Mouse (Mus musculus) olfactory bulb, adult 2 months (tissue): ENCODE results near the gene Nek7.

ENCODE experiments used
- CTCF ChIP-seq: fragments of 200-500 bp; IDR thresholded peaks from 2 replicates; pipeline ENCODE4 v1.5.1; 2012; ENCODE audit warnings: low read depth, mild to moderate bottlenecking, low read length, moderate library complexity; ENCODE audit not compliant: insufficient read depth
- POLR2A ChIP-seq: fragments of 200-500 bp; IDR thresholded peaks from 2 replicates; pipeline ENCODE4 v1.6.1; 2012; ENCODE audit warnings: mild to moderate bottlenecking, low read depth, low read length, moderate library complexity; ENCODE audit not compliant: insufficient read depth

DNA sequence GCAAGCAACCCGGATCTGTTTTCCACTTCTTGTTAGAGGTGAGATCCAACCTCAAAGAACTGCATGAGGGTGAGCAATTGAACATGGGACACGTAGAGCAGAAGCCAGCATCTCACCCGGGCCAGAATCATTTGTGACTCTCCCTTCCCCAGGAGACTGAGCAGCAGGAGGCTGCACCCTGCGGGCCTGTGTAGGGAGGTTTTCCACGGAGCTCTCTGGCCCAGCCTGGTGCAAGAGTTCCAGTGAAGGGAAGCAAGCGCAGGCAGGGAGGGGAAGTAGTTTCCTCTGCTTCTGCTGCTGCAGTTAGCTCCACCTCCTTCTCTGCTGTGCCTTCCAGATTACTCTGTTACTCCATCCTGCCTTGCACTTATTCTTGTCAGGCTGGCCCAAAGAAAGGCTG, 69.8 kb downstream of the Nek7 start:
- TF ChIP-seq CTCF, result no peak
- TF ChIP-seq POLR2A, result no peak
